Mouse (Mus musculus): ENCODE measurements around the gene Spin2f. TPM values are rescaled to one million over a fixed set of nuclear protein-coding genes. Genes with fewer than 3 reads are reported as not detected.
"Not testable (repeated sequence)": the region's sequence is repeated elsewhere in the genome, so short reads cannot be mapped to it uniquely, and the experiment has no call there.

The Spin2f gene
- polyA plus RNA-seq (2015; fragmentation: Nextera tagmentation; extraction: Ambion mirVana), result not detected in 2 replicates

DNA sequence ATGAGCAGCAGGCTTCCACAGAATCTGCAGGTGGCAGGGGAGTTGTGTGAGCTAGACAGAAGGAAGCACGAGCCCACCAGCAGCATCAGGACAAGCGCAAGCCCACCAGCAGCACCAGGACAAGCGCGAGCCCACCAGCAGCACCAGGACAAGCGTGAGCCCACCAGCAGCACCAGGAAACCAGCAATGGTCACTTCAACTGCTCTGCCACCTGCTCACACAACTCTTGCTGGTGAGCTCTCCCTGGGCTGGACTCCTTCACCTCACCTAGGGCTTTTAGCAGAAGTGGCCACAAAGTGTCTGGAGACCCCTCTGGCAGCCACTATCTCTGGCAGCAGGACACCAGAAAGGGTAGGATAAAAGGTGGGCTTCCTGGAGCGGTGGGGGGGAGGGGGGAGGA, at the start of gene Spin2f:
TSS of gene Spin2f (plus strand) at position 301 of the 400 bp plus-strand sequence.
- H3K4me1 ChIP-seq (replicated peaks); H3K4me2 ChIP-seq; H3K27ac ChIP-seq (replicated peaks); ATAC-seq (ENCODE audit: low read depth); H3K36me3 ChIP-seq; H3K9ac ChIP-seq; H3K27me3 ChIP-seq; H3K4me3 ChIP-seq; H3K9me3 ChIP-seq: not testable (repeated sequence)
- WGBS, result 20% methylated on average over 1 of the region's 6 CpGs

DNA sequence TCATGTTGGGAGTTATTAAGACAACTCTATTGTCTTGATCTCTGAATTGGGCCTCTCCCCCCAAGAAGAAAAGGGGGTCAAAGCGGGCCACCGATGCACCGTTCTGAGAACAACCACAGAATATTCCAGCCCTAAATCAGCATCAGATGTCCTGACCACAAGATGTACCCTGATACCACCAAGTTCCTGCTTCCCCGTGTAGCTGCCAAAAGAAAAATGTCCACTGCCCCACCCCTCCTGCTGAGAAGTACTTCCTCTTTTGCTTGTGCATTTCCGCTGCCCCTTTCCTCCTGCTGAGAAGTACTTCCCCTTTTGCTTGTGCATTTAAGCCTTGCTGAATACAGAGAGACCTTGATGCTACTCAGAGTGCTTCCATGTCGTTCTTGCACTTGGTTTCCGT, 41.6 kb upstream of the Spin2f start:
- not testable (repeated sequence) for H3K27ac ChIP-seq (replicated peaks); H3K4me1 ChIP-seq (replicated peaks); H3K4me3 ChIP-seq; H3K27me3 ChIP-seq; ATAC-seq (ENCODE audit: low read depth); H3K4me2 ChIP-seq; H3K36me3 ChIP-seq; H3K9ac ChIP-seq
- 89% methylated on average over 7 of the region's 7 CpGs for WGBS
- peaks cover 16% of the 10 kb centered on the region for H3K9me3 ChIP-seq

DNA sequence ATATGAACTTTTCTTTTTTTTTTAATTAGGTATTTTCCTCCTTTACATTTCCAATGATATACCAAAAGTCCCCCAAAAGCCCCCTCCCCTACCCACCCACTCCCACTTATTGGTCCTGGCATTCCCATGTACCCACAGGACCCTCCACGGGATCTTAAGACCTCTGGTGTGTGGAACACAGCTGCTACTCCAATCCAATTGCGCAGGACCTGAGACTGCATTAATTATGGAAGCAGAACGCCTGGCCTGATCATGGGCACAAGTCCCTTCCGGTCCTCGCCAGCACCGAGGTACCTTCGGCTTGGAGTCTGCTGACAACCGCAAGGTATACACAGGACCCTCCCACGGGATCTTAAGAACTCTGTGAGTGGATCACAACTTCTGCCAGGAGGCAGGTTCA, 30.2 kb upstream of the Spin2f start:
- not testable (repeated sequence) for H3K27me3 ChIP-seq; ATAC-seq (ENCODE audit: low read depth); H3K4me1 ChIP-seq (replicated peaks); H3K27ac ChIP-seq (replicated peaks); H3K4me3 ChIP-seq; H3K36me3 ChIP-seq; H3K4me2 ChIP-seq; H3K9ac ChIP-seq
- WGBS, result 85% methylated on average over 9 of the region's 9 CpGs
- peaks cover 61% of the 10 kb centered on the region for H3K9me3 ChIP-seq

DNA sequence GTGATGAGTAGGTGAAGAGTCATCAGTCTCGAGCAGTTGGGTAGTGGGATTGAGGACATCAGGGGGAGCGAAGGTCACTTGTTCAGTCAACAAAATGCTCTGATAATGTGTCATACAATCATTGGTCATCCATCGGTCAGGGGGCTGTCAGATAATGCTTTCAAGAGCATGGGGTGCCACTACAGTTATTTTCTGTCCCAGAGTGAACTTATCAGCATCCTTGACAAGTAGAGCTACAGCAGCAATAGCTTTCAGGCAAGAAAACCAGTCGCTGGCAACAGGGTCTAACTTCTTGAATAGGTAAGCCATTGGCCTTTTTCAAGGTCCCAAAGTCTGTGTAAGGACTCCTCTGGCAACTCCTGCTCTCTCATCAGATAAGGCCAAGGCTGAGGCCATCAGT, 18.6 kb upstream of the Spin2f start:
- H3K9me3 ChIP-seq, result peaks cover 48% of the 10 kb centered on the region
- not testable (repeated sequence) for H3K4me3 ChIP-seq; H3K4me2 ChIP-seq; H3K9ac ChIP-seq; H3K27ac ChIP-seq (replicated peaks); ATAC-seq (ENCODE audit: low read depth); H3K36me3 ChIP-seq; H3K27me3 ChIP-seq; H3K4me1 ChIP-seq (replicated peaks)
- WGBS, result 68% methylated on average over 4 of the region's 4 CpGs

DNA sequence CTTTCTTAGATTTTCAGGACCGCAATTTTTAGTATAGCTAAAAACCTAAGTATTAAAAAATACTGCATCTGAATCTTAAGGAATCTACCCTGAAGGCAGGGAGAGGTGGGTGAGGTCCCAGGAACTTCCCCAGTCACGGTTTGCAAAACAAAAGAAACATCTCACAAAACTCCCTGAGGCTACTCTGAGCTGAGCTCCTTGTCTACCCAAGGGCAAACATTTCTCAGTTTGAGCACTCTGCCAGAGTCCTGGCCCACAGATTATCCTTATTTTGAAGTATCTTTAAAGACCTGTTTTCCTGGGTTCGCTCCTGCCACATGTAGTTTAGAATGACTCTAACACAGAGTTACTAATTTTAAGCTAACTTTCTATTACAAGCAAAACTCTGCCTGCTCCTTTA, 11.9 kb upstream of the Spin2f start:
- not testable (repeated sequence) for H3K4me1 ChIP-seq (replicated peaks); H3K9ac ChIP-seq
- 81% methylated on average over 3 of the region's 3 CpGs for WGBS

More for the DNA sequence above, 11.9 kb upstream of the Spin2f start:
- H3K36me3 ChIP-seq; H3K4me2 ChIP-seq; ATAC-seq (ENCODE audit: low read depth); H3K4me3 ChIP-seq; H3K27me3 ChIP-seq; H3K27ac ChIP-seq (replicated peaks): not testable (repeated sequence)
- H3K9me3 ChIP-seq, result peaks cover 16% of the 10 kb centered on the region

Other genes starting within 250 kb of the Spin2f start
- gene Btbd35f29, start 136.2 kb upstream of the Spin2f start, polyA plus RNA-seq (2015; fragmentation: Nextera tagmentation; extraction: Ambion mirVana), result not detected in 2 replicates
- not detected in 2 replicates for gene Btbd35f26, start 82.6 kb downstream of the Spin2f start, polyA plus RNA-seq (2015; fragmentation: Nextera tagmentation; extraction: Ambion mirVana)
- not detected in 2 replicates for gene Btbd35f19, start 130.0 kb downstream of the Spin2f start, polyA plus RNA-seq (2015; fragmentation: Nextera tagmentation; extraction: Ambion mirVana)